Mouse (Mus musculus): ENCODE results near the gene Adgrf1. TPM values are rescaled to one million over a fixed set of nuclear protein-coding genes. Genes with fewer than 3 reads are reported as not detected.

Adgrf1 gene
- polyA plus RNA-seq, 1 experiment from 2014 or later, result not detected

DNA sequence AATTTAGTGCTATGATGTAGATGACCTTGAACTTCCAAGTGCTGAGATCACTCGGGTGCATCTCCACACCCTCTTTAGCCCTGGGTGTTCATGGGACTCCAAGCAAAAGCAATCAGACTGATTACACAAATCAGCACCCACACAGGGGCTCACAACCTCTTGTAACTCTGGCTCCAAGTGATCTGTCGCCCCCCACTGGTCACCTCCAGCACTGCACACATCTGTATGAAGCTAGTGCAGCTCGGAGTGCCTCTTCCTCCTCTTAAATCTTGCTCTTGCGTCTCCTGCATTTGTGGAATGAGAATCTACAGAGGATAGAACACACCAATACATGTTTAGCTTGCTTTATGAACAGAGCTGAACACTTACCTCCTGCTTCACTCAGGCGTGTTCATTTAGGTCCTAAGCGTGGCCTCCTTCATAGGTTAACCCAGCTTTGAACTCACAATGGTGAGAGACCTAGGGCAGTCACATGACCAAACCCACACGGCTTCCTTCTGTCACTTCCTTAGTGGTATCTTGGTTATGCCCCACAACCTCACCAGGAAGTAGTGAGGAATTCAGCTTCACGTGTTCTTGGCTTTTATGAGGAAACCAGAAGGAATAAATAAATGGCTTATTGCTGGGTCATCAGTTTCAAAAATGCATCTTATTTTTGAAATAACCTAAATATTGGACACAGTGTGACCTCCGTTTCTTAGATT is 2.9 kb upstream of the Adgrf1 start:
- Histone ChIP-seq H3K9me3 (peaks cover 13% of the 10 kb centered on the region; the same call in 1 of the 2 replicates), H3K4me2 (no peak overlapping the region), H3K27ac (no peak overlapping the region), H3K4me3 (replicated peaks) (no peak overlapping the region), H3K4me1 (replicated peaks) (peaks cover 10% of the 10 kb centered on the region; the same call in 1 of the 2 replicates), H3K9ac (replicated peaks) (no peak overlapping the region), H3K27me3 (no peaks in the 10 kb centered on the region), H3K36me3 (no peaks in the 10 kb centered on the region)
- WGBS, result 91% methylated on average over 9 of the region's 9 CpGs
- no peak for ATAC-seq (ENCODE audit: insufficient number of reproducible peaks, insufficient read depth, low FRiP score, low TSS enrichment, low read depth)

DNA sequence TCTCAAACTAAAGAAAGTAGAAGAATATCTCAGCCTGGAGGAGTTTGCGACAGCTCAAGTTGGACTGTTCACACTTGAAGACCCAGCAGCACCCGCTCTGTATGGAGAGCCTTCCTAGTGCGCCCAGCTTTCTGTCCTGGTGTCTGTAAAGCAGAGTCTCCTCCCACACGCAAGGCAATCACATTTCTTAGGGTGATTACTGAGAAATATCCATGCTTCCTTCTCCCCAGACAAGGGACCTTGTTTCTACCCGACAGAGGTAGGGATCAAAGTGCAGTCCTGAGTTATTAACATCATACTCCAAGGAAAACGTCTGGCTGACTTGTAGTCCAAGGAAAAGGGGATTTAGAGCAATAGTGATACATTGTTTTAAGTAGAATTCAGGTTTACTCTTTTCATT is 6.1 kb downstream of the Adgrf1 start:
- Histone ChIP-seq H3K4me2 (no peak overlapping the region), H3K4me3 (replicated peaks) (no peak overlapping the region), H3K36me3 (no peaks in the 10 kb centered on the region), H3K27me3 (no peaks in the 10 kb centered on the region), H3K27ac (no peak overlapping the region), H3K9me3 (no peaks in the 10 kb centered on the region), H3K4me1 (replicated peaks) (0 out of 2 replicates have a peak, but pooled peaks cover 3% of the 10 kb centered on the region), H3K9ac (replicated peaks) (no peak overlapping the region)
- no peak for ATAC-seq (ENCODE audit: insufficient number of reproducible peaks, insufficient read depth, low FRiP score, low TSS enrichment, low read depth)
- WGBS, result 74% methylated on average over 6 of the region's 6 CpGs

DNA sequence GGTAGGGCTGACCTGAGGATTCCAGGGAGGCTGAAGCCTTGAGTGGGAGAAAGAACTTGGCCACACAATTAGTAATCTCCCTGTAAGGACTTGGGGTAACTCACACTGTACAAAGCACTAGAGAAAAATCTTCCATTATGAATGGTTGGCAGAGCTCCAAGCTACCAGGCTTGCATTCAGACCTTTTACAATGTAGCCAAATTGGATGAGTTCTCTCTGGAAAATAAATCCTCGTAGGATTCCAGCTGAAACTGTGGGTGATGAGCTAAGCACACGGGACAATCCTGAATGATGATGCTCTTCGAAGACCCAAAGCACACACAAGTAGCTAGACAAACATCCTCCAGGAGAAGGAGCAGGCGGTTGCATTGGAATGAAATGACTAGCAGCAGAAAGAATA is 7.1 kb downstream of the Adgrf1 start:
- Histone ChIP-seq H3K36me3 (no peaks in the 10 kb centered on the region), H3K27me3 (no peaks in the 10 kb centered on the region), H3K27ac (no peak overlapping the region), H3K4me1 (replicated peaks) (0 out of 2 replicates have a peak, but pooled peaks cover 3% of the 10 kb centered on the region), H3K4me3 (replicated peaks) (no peak overlapping the region), H3K9me3 (no peaks in the 10 kb centered on the region), H3K4me2 (no peak overlapping the region), H3K9ac (replicated peaks) (no peak overlapping the region)
- WGBS, result 78% methylated on average over 4 of the region's 4 CpGs
- ATAC-seq (ENCODE audit: insufficient number of reproducible peaks, insufficient read depth, low FRiP score, low TSS enrichment, low read depth), result no peak

DNA sequence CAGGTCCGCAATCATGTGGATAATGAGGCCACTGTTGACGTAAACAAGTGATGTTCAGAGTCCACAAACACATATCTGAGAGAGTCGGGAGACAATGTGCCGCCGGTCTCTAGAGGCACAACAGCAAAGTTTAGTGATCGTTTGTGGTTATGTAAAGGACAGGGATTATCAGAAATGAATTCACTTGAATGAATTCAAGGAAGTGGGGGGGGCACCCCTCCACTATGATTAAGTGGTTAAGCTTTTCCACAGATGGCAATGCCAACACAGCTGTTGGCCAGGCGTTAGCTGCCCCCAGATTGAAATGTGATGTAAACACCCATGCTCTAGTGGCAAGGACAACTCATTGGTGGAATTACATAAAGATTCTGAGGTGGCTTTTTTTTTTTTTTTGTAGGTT is 9.5 kb downstream of the Adgrf1 start:
- Histone ChIP-seq H3K4me2 (no peak overlapping the region), H3K4me3 (replicated peaks) (no peak overlapping the region), H3K4me1 (replicated peaks) (0 out of 2 replicates have a peak, but pooled peaks cover 3% of the 10 kb centered on the region), H3K36me3 (no peaks in the 10 kb centered on the region), H3K27me3 (no peaks in the 10 kb centered on the region), H3K9me3 (no peaks in the 10 kb centered on the region), H3K9ac (replicated peaks) (no peak overlapping the region), H3K27ac (no peak overlapping the region)
- WGBS, result 81% methylated on average over 7 of the region's 7 CpGs
- no peak for ATAC-seq (ENCODE audit: insufficient number of reproducible peaks, insufficient read depth, low FRiP score, low TSS enrichment, low read depth)

DNA sequence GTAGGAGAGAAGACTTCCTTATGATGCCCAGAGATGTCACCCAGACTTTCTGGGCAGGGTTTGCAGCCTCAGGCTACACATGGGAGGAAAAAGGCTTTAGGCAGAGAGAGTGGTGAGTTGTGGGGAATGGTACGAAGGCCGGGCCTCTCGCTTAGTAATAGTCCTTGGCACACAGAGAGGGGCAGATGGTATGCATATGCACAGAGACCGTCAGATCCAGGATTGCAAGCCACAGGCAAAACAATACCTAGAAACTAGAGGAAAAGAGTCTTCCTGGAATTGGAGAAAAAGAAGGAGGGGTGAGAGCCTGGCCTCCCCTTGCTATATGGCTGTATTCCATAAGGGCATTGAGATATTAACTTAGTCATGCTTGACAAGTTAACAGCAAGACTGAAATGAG is 12.2 kb downstream of the Adgrf1 start:
- no peak for ATAC-seq (ENCODE audit: insufficient number of reproducible peaks, insufficient read depth, low FRiP score, low TSS enrichment, low read depth)
- H3K36me3 ChIP-seq, result no peaks in the 10 kb centered on the region
- no peaks in the 10 kb centered on the region for H3K27me3 ChIP-seq
- no peak overlapping the region for H3K4me2 ChIP-seq
- no peak overlapping the region for H3K4me3 ChIP-seq (replicated peaks)
- 78% methylated on average over 4 of the region's 4 CpGs for WGBS
- no peak overlapping the region for H3K9ac ChIP-seq (replicated peaks)
- H3K9me3 ChIP-seq, result no peaks in the 10 kb centered on the region
- 0 out of 2 replicates have a peak, but pooled peaks cover 1% of the 10 kb centered on the region for H3K4me1 ChIP-seq (replicated peaks)
- H3K27ac ChIP-seq, result no peak overlapping the region

DNA sequence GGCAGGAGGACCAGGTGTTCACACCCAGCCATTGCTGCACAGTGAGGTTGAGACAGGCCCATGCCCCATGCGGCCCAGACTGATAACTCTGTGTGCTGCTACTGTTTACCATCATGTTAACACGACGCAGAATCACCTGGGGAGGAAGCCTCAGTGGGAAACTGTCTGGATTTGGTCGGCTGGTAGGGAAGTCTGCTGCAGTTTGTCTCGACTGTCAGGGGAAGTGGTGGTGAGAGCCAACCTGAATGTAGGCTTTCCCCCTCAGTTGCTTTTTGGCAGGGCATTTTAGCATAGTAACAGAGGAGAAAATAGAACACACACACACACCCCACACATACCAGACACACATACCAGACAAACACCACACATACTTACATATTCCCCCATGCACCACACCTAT is 12.7 kb downstream of the Adgrf1 start:
- no peaks in the 10 kb centered on the region for H3K36me3 ChIP-seq
- WGBS, result 61% methylated on average over 5 of the region's 5 CpGs
- no peaks in the 10 kb centered on the region for H3K9me3 ChIP-seq
- no peak for ATAC-seq (ENCODE audit: insufficient number of reproducible peaks, insufficient read depth, low FRiP score, low TSS enrichment, low read depth)
- no peak overlapping the region for H3K4me2 ChIP-seq
- H3K4me1 ChIP-seq (replicated peaks), result no peaks in the 10 kb centered on the region
- no peak overlapping the region for H3K27ac ChIP-seq
- no peak overlapping the region for H3K4me3 ChIP-seq (replicated peaks)
- no peak overlapping the region for H3K9ac ChIP-seq (replicated peaks)
- H3K27me3 ChIP-seq, result no peaks in the 10 kb centered on the region

DNA sequence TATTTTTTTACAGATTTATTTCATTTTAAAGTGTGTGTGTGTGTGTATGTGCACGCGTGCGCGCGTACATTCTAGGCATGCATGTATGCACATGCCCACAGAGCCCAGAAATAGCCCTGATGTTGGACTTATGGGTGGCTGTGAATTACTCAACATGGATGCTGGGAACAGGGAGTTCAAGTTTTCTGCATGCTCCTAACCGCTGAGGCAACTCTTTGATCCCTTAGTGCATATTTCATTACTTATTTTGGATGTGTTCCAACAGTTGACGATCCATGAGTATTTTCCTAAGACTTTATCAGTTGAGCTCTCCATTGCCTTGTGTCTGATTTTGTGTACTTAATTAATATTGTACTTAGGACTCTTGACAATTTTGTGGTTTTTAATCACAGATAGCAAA is 29.4 kb downstream of the Adgrf1 start:
- H3K9me3 ChIP-seq, result no peaks in the 10 kb centered on the region
- H3K36me3 ChIP-seq, result no peaks in the 10 kb centered on the region
- H3K4me3 ChIP-seq (replicated peaks), result no peak overlapping the region
- no peaks in the 10 kb centered on the region for H3K27me3 ChIP-seq
- no peak overlapping the region for H3K27ac ChIP-seq
- WGBS, result 91% methylated on average over 7 of the region's 7 CpGs
- no peaks in the 10 kb centered on the region for H3K4me1 ChIP-seq (replicated peaks)
- ATAC-seq (ENCODE audit: insufficient number of reproducible peaks, insufficient read depth, low FRiP score, low TSS enrichment, low read depth), result no peak
- no peak overlapping the region for H3K9ac ChIP-seq (replicated peaks)
- H3K4me2 ChIP-seq, result no peak overlapping the region

DNA sequence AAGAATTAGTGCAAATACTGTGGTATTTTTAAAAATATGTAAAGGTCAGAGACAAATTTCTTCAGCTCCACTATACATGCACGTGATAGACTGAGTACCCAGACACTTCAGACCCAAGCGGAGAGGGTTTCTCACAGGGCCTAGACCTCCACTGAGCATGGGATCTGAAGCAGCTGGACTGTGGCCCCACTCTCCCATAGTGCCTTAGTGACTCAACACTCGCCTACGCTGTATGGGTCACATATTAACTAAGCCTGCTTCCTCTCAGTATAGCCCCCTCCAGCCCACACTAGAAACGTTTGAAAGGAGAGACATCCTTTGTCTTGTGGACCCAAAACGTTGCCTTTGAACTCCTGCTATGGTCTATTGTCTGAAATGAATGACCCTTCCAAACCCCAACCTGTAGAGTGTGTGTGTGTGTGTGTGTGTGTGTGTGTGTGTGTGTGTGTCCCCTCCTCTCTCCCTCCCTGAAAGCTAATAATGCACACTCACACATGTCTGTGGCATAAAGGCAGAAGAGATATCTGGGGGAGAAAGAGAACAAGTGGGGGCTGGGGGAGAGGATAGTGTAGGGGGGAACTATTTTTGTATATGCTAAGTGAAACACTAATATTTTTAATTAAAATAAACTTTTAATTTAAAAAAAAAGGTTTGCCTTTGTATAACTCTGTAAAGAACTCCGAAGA is 56.0 kb downstream of the Adgrf1 start:
- H3K4me3 ChIP-seq (replicated peaks), result no peak overlapping the region
- no peaks in the 10 kb centered on the region for H3K27me3 ChIP-seq
- H3K36me3 ChIP-seq, result no peaks in the 10 kb centered on the region
- no peaks in the 10 kb centered on the region for H3K9me3 ChIP-seq
- no peak overlapping the region for H3K9ac ChIP-seq (replicated peaks)
- ATAC-seq (ENCODE audit: insufficient number of reproducible peaks, insufficient read depth, low FRiP score, low TSS enrichment, low read depth), result peak; percentile 35; the same call in 1 of the 2 replicates
- H3K4me2 ChIP-seq, result peak overlapping the region; percentile 66
- 0 out of 2 replicates have a peak, but pooled peaks cover 8% of the 10 kb centered on the region for H3K4me1 ChIP-seq (replicated peaks)
- 60% methylated on average over 7 of the region's 7 CpGs for WGBS
- no peak overlapping the region for H3K27ac ChIP-seq

DNA sequence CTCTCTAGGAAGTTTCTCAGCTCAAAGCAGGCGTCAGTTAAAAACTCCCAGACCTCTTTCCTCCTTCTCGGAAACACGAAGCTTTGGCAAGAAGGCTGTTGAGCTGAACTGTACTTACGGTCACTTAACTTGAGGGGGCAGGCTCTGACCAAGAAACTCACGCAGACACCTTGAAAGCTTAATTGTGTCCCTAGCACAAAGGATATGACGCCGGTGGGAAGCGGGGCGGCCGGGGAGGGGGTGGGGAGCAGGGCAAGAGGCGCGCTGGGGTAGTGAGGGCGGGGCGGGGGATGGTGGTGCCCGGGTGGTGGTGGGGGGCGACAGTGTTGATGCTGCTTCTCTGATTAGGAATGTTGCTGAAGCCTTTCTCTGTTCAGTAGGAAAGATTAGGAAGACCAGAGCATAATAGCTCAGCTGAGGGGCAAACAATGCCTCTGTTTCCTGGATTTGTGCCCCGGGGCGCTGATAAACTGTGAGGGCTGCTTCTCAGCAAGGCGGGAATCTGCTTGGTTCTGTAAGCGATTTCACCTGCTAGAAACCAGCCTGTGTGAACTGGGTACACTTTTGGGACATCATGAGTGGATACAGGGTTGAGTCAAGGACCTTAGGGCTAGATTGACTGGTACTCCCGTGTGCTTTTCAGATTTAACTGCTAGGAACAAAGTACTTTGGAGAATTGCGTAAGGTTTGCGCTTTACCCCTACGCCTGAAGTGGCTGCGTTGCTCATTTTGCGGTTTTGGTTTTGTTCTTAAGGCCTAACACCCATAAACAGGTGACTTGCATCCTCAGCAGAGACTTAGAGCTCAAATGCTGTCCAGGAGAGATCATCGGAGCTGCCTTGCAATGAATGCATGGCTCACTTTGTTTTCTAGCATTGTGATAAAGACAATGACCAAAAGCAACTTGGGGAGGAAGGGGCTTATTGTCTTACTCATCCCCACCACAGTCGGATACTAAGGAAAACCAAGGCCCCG is 56.9 kb downstream of the Adgrf1 start:
- WGBS, result 19% methylated on average over 29 of the region's 29 CpGs
- Histone ChIP-seq H3K9ac (replicated peaks) (peak overlapping the region; percentile 59), H3K4me3 (replicated peaks) (peak overlapping the region; percentile 39), H3K36me3 (no peaks in the 10 kb centered on the region), H3K4me2 (peak overlapping the region; percentile 66), H3K9me3 (no peaks in the 10 kb centered on the region), H3K27me3 (no peaks in the 10 kb centered on the region), H3K4me1 (replicated peaks) (0 out of 2 replicates have a peak, but pooled peaks cover 10% of the 10 kb centered on the region), H3K27ac (peak overlapping the region; percentile 69; the same call in 1 of the 2 replicates)
- ATAC-seq (ENCODE audit: insufficient number of reproducible peaks, insufficient read depth, low FRiP score, low TSS enrichment, low read depth), result peak; percentile 88

DNA sequence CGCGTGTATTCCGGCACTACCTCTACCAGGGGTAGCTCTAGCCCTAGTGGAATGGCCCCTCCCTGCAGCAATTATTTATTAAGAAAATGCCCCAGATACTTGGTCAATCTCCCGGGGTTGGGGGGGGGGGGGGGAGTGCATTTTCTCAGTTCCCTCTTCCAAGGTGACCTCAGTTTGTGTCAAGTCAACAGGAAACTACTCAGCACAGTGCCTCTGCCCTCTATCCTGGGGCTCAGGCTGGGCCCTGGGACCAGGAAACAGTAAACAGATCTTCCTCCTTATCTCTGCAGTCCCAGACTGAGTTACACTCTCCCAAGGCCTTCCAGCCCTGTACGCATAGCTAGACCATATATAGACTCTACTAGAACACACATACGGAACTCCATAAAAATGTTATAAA is 57.7 kb downstream of the Adgrf1 start:
- H3K27ac ChIP-seq, result no peak overlapping the region
- WGBS, result 86% methylated on average over 6 of the region's 6 CpGs
- ATAC-seq (ENCODE audit: insufficient number of reproducible peaks, insufficient read depth, low FRiP score, low TSS enrichment, low read depth), result no peak

DNA sequence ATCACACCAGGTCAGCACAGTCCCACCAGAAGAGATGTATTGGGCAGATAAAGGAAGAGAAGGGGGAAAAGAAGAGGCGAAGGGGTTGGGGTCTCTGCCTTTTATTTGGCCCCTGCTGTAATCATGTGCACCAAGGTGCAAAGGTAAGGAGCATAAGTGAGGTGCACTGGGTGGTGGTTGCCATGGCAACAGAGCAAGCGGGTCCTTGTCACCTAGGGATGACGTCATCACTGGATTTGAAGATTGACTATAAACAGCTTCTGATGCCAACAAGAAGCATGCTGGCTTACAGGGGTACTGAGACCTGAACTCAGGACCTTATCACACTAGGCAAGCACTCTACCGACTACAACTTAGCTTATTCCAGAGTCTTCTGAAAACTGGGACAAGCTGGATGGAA is 59.1 kb downstream of the Adgrf1 start:
- Histone ChIP-seq H3K9ac (replicated peaks) (no peak overlapping the region), H3K4me2 (no peak overlapping the region), H3K4me3 (replicated peaks) (no peak overlapping the region), H3K9me3 (no peaks in the 10 kb centered on the region), H3K36me3 (no peaks in the 10 kb centered on the region), H3K27ac (no peak overlapping the region), H3K27me3 (no peaks in the 10 kb centered on the region), H3K4me1 (replicated peaks) (peaks cover 28% of the 10 kb centered on the region)
- ATAC-seq (ENCODE audit: insufficient number of reproducible peaks, insufficient read depth, low FRiP score, low TSS enrichment, low read depth), result no peak
- 88% methylated on average over 4 of the region's 4 CpGs for WGBS

More for the DNA sequence above, 57.7 kb downstream of the Adgrf1 start:
- H3K36me3 ChIP-seq, result no peaks in the 10 kb centered on the region
- no peak overlapping the region for H3K9ac ChIP-seq (replicated peaks)
- no peaks in the 10 kb centered on the region for H3K9me3 ChIP-seq
- no peak overlapping the region for H3K4me3 ChIP-seq (replicated peaks)
- no peaks in the 10 kb centered on the region for H3K27me3 ChIP-seq
- H3K4me2 ChIP-seq, result no peak overlapping the region
- peaks cover 18% of the 10 kb centered on the region; the same call in 1 of the 2 replicates for H3K4me1 ChIP-seq (replicated peaks)
